Mouse (Mus musculus) forebrain, postnatal 0 days (tissue): ENCODE measurements around the gene Olfr780. TPM values are rescaled to one million over a fixed set of nuclear protein-coding genes. Genes with fewer than 3 reads are reported as not detected.
"Not testable (repeated sequence)": the region's sequence is repeated elsewhere in the genome, so short reads cannot be mapped to it uniquely, and the experiment has no call there.

Source experiments
- ATAC-seq: fragments of 200-750 bp; cut with Nextera tagmentation; 2 replicates; pipeline ENCODE4 v1.8.0; 2017; ENCODE audit warnings: mild to moderate bottlenecking, moderate library complexity
- DNase-seq: peaks from one replicate; pipeline ENCODE4 v3.0.0-alpha.2; 2015
- H3K27ac ChIP-seq: fragments of 300-500 bp; sonication (generic); 2 replicates; pipeline ENCODE4 v1.5.1; 2014; ENCODE audit warnings: low read depth, mild to moderate bottlenecking, antibody characterized with exemption, low read length, moderate library complexity, mixed read lengths
- H3K27me3 ChIP-seq: fragments of 300-500 bp; sonication (generic); 2 replicates; pipeline ENCODE4 v1.6.1; 2014; ENCODE audit warnings: mild to moderate bottlenecking, low read length, mixed read lengths; ENCODE audit not compliant: insufficient read depth
- H3K36me3 ChIP-seq: fragments of 300-500 bp; sonication (generic); 2 replicates; pipeline ENCODE4 v1.6.1; 2014; ENCODE audit warnings: mild to moderate bottlenecking, moderate library complexity; ENCODE audit not compliant: insufficient read depth
- H3K4me1 ChIP-seq: fragments of 300-500 bp; sonication (generic); 2 replicates; pipeline ENCODE4 v1.6.1; 2014; ENCODE audit warnings: antibody characterized with exemption; ENCODE audit not compliant: insufficient read depth
- H3K4me2 ChIP-seq: fragments of 300-500 bp; sonication (generic); 2 replicates; pipeline ENCODE4 v1.6.1; 2014; ENCODE audit warnings: low read depth, mild to moderate bottlenecking, moderate library complexity
- H3K4me3 ChIP-seq: fragments of 300-500 bp; sonication (generic); 2 replicates; pipeline ENCODE4 v1.5.1; 2014; ENCODE audit warnings: low read depth, low read length, mixed read lengths
- H3K9ac ChIP-seq: fragments of 300-500 bp; sonication (generic); 2 replicates; pipeline ENCODE4 v1.6.1; 2014; ENCODE audit warnings: mild to moderate bottlenecking
- H3K9me3 ChIP-seq: fragments of 300-500 bp; sonication (generic); 2 replicates; pipeline ENCODE4 v1.6.1; 2016; ENCODE audit warnings: low read length
- CTCF ChIP-seq: sonication (generic); IDR thresholded peaks from 2 replicates; pipeline ENCODE4 v1.5.1; 2016; ENCODE audit warnings: antibody characterized with exemption, control low read depth, low read depth
- WGBS: fragments of 180-500 bp; shearing (Covaris S2); extraction: QIAGEN DNeasy Blood & Tissue Kit; methylation state at CpG from one replicate; pipeline ENCODE4 v1.1.7; 2014; 5-methylcytosine and 5-hydroxymethylcytosine counted together
- polyA plus RNA-seq: library from polyadenylated mRNA; unstranded; fragments of >200 nt; fragmentation: Nextera tagmentation; extraction: Ambion mirVana; gene quantifications from 2 replicates; pipeline ENCODE4 v1.2.1, GENCODE M21; 2015
- total RNA-seq: library from RNA; depleted of rRNA; stranded (reverse); fragments of >200 nt; gene quantifications from 2 replicates; pipeline ENCODE4 v1.2.3, GENCODE M21; 2014; rRNA removed

The Olfr780 gene
- total RNA-seq (not detected in 2 replicates), polyA plus RNA-seq (not detected in 2 replicates)

DNA sequence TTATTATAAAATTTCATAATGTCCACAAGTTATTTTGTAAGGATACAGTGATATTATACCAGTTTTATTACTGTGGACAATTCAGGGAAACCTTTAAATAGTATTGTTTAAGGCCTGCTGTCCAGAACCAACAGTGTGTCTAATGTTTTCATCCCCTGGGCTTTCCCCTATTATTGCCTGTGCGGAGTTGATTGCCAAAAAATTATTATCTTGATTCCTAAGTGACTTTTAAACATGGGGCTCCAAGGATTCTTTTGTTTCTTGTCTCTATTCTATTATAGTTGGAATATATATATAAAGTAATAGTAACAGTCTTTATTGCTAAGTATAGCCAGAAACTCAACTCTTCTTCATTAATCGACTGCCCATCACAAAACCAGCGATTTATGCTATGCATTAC is at the start of gene Olfr780:
Gene Olfr780, plus strand, starts transcription at position 301 of the 400 bp plus-strand sequence.
- 85% methylated on average over 3 of the region's 3 CpGs for WGBS
- Histone ChIP-seq H3K27me3 (no peaks in the 10 kb centered on the region), H3K9ac (no peak within 1 kb of the TSS), H3K9me3 (no peaks in the 10 kb centered on the region), H3K27ac (no peak within 1 kb of the TSS), H3K4me1 (no peaks in the 10 kb centered on the region), H3K36me3 (no peaks in the 10 kb centered on the region), H3K4me2 (no peak within 1 kb of the TSS), H3K4me3 (no peak within 1 kb of the TSS)
- no peak for ATAC-seq
- DNase-seq, result no peak
- TF ChIP-seq CTCF, result no peak

DNA sequence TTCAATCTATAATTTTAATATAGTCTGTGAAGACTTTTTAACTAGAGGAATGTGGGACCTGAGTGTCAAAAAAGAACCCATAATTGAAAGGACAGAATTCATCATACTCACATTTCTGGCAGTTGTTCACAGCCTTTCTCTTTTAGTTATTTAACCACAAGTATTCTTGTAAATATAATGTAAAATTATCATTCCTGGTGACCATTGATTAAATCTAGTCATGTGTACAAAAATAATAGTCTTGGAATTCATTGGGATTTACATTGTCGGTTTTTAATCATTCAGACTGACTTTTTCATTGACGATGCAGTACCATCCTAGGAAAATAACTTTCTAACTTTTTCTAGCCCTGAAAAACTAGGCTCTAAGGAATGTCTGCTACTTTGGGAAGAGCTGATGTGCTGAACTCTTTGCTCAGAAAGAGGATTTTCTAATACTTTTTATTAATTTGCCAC is 46.8 kb upstream of the Olfr780 start, which contains the start of gene Olfr777:
Gene Olfr777, minus strand, starts transcription at position 405 of the 455 bp plus-strand sequence.
- Histone ChIP-seq H3K4me1 (no peaks in the 10 kb centered on the region), H3K27ac (no peak within 1 kb of the TSS), H3K4me3 (no peak within 1 kb of the TSS), H3K9ac (no peak within 1 kb of the TSS), H3K4me2 (no peak within 1 kb of the TSS), H3K36me3 (no peaks in the 10 kb centered on the region), H3K9me3 (no peaks in the 10 kb centered on the region), H3K27me3 (no peaks in the 10 kb centered on the region)
- TF ChIP-seq CTCF, result no peak
- DNase-seq (no peak), ATAC-seq (no peak)
- WGBS, result 92% methylated on average over 2 of the region's 2 CpGs

DNA sequence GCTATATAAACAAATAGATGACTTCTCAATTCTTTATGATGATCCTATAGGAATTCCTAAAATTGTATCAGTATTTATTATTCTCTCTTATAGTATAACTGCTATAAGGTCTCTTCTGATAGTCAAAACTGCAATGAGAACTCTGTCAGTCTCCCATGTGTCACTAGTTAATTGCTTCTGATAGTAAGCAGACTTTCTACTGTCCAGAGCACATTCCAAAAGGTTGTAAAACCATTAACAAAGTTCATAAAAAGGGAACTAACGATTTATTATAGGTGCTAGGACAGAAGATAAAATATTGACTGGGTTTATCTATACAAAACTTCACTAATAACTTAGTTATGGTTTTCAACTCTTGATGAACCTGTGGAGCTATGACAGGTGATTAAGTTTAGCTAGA is 4.9 kb upstream of the Olfr780 start:
- H3K4me1 ChIP-seq, H3K4me2 ChIP-seq, H3K27me3 ChIP-seq, H3K27ac ChIP-seq, H3K9me3 ChIP-seq, H3K9ac ChIP-seq, H3K4me3 ChIP-seq, ATAC-seq, DNase-seq, H3K36me3 ChIP-seq: not testable (repeated sequence)
- 69% methylated on average over 1 of the region's 1 CpGs for WGBS

DNA sequence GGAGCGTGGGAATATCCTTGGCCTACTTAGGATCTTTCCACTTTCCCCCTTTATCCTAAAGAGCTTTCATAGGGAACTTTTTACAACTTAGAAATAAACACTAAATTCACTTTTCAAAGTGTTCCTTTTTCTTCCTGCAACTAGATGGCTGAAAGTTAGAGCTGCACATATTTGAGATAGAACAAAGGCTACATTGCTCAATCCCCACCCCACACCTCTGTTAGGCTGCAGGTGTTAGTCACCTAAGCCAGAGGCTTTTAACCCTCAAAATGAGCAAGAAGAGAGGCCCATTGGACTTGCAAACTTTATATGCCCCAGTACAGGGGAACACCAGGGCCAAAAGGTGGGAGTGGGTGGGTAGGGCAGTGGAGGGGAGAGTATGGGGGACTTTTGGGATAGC is 4.4 kb upstream of the Olfr780 start:
- H3K36me3 ChIP-seq, H3K4me3 ChIP-seq, H3K4me2 ChIP-seq, H3K4me1 ChIP-seq, H3K27ac ChIP-seq, H3K9ac ChIP-seq, DNase-seq, H3K9me3 ChIP-seq, ATAC-seq, H3K27me3 ChIP-seq: not testable (repeated sequence)
- WGBS, result no CpG with 5 or more reads among the region's 1 CpGs

DNA sequence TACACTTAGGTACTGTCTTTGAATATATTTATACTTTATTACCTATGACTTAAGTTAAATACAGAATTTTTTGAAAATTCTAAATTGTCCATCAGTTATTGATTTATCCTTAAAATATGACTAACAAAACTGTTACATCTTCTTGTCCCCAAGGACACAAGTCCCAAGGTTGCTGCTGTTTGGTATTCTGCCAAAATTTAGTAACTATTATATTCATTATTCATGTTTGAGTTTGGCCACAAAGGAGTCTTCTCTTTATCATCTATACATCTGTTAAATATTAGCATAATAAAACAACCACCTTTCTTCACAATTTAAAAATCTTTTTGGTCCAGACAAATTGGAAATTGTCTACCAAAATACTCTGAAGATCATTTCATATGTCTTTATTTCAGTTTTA is 10.6 kb downstream of the Olfr780 start, which contains the start of gene Olfr781:
Gene Olfr781, plus strand, starts transcription at position 301 of the 400 bp plus-strand sequence.
- no peak for DNase-seq
- Histone ChIP-seq H3K9me3 (no peaks in the 10 kb centered on the region), H3K4me2 (no peak within 1 kb of the TSS), H3K27me3 (no peaks in the 10 kb centered on the region), H3K4me1 (no peaks in the 10 kb centered on the region), H3K9ac (no peak within 1 kb of the TSS), H3K4me3 (no peak within 1 kb of the TSS), H3K36me3 (no peaks in the 10 kb centered on the region), H3K27ac (no peak within 1 kb of the TSS)
- no peak for ATAC-seq
- no peak for TF ChIP-seq CTCF

DNA sequence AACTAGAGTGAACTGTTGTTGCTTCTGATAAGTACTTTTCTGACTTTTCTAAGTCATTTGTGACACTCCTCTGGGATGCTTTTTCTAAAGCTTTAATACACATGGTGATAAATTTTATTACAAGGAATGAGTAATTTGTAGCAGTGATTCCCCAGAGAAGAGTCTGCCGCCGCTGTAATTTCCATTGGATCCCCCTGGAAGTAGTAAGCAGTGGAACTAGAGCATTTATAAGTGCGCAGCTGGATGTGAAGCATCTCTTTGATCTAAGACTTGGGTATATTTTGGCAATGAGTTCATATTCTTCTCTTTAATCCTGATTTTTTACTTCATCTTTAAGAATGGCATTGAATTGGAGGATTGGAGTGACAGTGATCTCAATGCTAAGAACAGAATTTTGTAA is 30.6 kb downstream of the Olfr780 start, which contains the start of gene Olfr782:
Gene Olfr782, plus strand, starts transcription at position 301 of the 400 bp plus-strand sequence.
- 89% methylated on average over 3 of the region's 3 CpGs for WGBS

DNA sequence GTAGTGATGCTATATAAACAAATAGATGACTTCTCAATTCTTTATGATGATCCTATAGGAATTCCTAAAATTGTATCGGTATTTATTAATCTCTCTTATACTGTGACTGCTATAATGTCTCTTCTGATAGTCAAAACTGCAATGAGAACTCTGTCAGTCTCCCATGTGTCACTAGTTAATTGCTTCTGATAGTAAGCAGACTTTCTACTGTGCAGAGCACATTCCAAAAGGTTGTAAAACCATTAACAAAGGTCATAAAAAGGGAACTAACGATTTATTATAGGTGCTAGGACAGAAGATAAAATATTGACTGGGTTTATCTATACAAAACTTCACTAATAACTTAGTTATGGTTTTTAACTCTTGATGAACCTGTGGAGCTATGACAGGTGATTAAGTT is 34.6 kb downstream of the Olfr780 start:
- not testable (repeated sequence) for H3K9me3 ChIP-seq, ATAC-seq, H3K27me3 ChIP-seq, H3K9ac ChIP-seq, H3K27ac ChIP-seq, DNase-seq, H3K4me1 ChIP-seq, H3K4me2 ChIP-seq, H3K4me3 ChIP-seq, H3K36me3 ChIP-seq
- WGBS, result 82% methylated on average over 2 of the region's 2 CpGs

More for the DNA sequence above, 30.6 kb downstream of the Olfr780 start, which contains the start of gene Olfr782:
- no peak for ATAC-seq
- no peak for DNase-seq
- H3K27me3 ChIP-seq, result no peaks in the 10 kb centered on the region
- no peak within 1 kb of the TSS for H3K9ac ChIP-seq
- no peak within 1 kb of the TSS for H3K4me3 ChIP-seq
- H3K4me1 ChIP-seq, result no peaks in the 10 kb centered on the region
- no peaks in the 10 kb centered on the region for H3K9me3 ChIP-seq
- no peaks in the 10 kb centered on the region for H3K36me3 ChIP-seq
- H3K4me2 ChIP-seq, result no peak within 1 kb of the TSS
- TF ChIP-seq CTCF, result no peak
- no peak within 1 kb of the TSS for H3K27ac ChIP-seq

DNA sequence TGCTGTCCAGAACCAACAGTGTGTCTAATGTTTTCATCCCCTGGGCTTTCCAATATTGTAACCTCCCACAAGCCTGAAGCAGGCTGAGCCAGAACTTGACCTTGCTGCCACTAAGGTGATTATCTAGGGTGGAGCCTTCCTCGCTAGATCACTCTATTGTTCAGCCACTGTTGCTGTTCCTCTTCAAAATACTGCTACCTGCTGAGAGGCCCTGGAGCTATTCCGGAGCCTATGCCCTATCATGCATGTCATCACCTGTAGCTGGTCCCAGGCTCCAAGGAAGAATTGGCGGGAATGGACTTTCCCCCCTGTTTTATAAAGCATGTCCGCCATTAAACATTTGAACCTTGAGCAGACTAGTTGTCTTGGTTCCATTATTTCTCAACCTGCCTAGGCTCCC is 38.6 kb downstream of the Olfr780 start:
- not testable (repeated sequence) for DNase-seq, H3K4me1 ChIP-seq, ATAC-seq, H3K9me3 ChIP-seq, H3K27me3 ChIP-seq, H3K27ac ChIP-seq, H3K4me3 ChIP-seq, H3K36me3 ChIP-seq, H3K9ac ChIP-seq, H3K4me2 ChIP-seq
- WGBS, result 85% methylated on average over 4 of the region's 4 CpGs
